Mouse (Mus musculus) liver, adult 2 months (tissue): ENCODE results near the gene Trim2. TPM values are rescaled to one million over a fixed set of nuclear protein-coding genes. Genes with fewer than 3 reads are reported as not detected.

Source experiments
- DNase-seq: peaks from one replicate; pipeline ENCODE4 v3.0.0-alpha.2; 2011; ENCODE audit warnings: low read depth, low spot score; ENCODE audit errors: extremely low read depth
- H3K27ac ChIP-seq: fragments of 200-500 bp; replicated peaks from 2 replicates; pipeline ENCODE4 v1.5.1; 2012; ENCODE audit warnings: low read depth, mild to moderate bottlenecking, control low read depth, inconsistent platforms, low read length; ENCODE audit not compliant: insufficient read depth
- H3K27me3 ChIP-seq: fragments of 200-500 bp; 2 replicates; pipeline ENCODE4 v1.6.1; 2012; ENCODE audit warnings: mild to moderate bottlenecking, moderate library complexity, low read length, inconsistent platforms; ENCODE audit not compliant: control insufficient read depth, insufficient read depth
- H3K36me3 ChIP-seq: fragments of 200-500 bp; 2 replicates; pipeline ENCODE4 v1.6.1; 2012; ENCODE audit warnings: low read length, inconsistent platforms; ENCODE audit not compliant: control insufficient read depth, insufficient read depth
- H3K4me1 ChIP-seq: fragments of 200-500 bp; 2 replicates; pipeline ENCODE4 v1.6.1; 2011; ENCODE audit warnings: low read length; ENCODE audit not compliant: control insufficient read depth, insufficient read depth
- H3K4me3 ChIP-seq: fragments of 200-500 bp; 2 replicates; pipeline ENCODE4 v1.5.1; 2011; ENCODE audit warnings: low read depth, mild to moderate bottlenecking, control low read depth, low read length, moderate library complexity; ENCODE audit not compliant: insufficient read depth
- H3K79me2 ChIP-seq: fragments of 200-500 bp; 2 replicates; pipeline ENCODE4 v1.6.1; 2012; ENCODE audit warnings: inconsistent platforms, mild to moderate bottlenecking, low read length, moderate library complexity; ENCODE audit not compliant: control insufficient read depth, insufficient read depth
- H3K9ac ChIP-seq: fragments of 200-500 bp; 2 replicates; pipeline ENCODE4 v1.6.1; 2012; ENCODE audit warnings: low read depth, mild to moderate bottlenecking, control low read depth, inconsistent platforms, low read length
- CTCF ChIP-seq: fragments of 200-500 bp; IDR thresholded peaks from 2 replicates; pipeline ENCODE4 v1.5.1; 2011; ENCODE audit warnings: low read depth, low read length, control low read depth
- POLR2A ChIP-seq: fragments of 200-500 bp; IDR thresholded peaks from 2 replicates; pipeline ENCODE4 v1.6.1; 2011; ENCODE audit warnings: low read length, control low read depth; ENCODE audit not compliant: insufficient read depth; ENCODE audit errors: extremely low read depth
- WGBS: fragments of 180-500 bp; shearing (Covaris S2); methylation state at CpG from one replicate; pipeline ENCODE4 v1.1.7; 2018; 5-methylcytosine and 5-hydroxymethylcytosine counted together
- polyA plus RNA-seq: library from polyadenylated mRNA; depleted of rRNA; stranded (reverse); fragments of >200 nt; gene quantifications from 2 replicates; pipeline ENCODE4 v1.2.3, GENCODE M21; 2012
- total RNA-seq: library from RNA; depleted of rRNA; stranded (reverse); fragments of >200 nt; gene quantifications from 2 replicates; pipeline ENCODE4 v1.2.3, GENCODE M21; 2014

The Trim2 gene
- total and polyA plus RNA-seq, 2 experiments = 10.0 to 27.4 TPM

DNA sequence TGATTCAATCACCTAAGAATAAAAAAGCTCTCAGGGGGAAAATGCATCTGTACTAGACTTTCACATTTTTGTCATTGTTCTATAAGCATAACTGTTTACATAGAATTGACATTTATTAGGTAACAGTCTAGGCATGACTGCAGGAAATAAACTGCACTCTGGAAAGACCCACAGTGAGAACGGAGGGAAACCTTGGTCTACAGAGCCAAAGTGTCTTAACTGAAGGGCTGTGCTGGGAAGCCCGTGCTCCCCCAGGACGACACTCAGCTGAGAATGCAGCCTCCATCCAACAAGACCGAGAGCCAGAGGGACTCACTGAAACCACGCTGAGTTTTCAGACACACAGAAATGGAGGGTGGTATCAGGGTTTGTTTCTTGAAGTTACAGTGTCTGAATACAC lies 175.9 kb downstream of the Trim2 start:
- Histone ChIP-seq H3K4me1 (peaks cover 2% of the 10 kb centered on the region; the same call in 1 of the 2 replicates), H3K27me3 (no peaks in the 10 kb centered on the region), H3K4me3 (no peak overlapping the region), H3K27ac (no peak overlapping the region), H3K79me2 (no peaks in the 10 kb centered on the region), H3K9ac (no peak overlapping the region), H3K36me3 (no peaks in the 10 kb centered on the region; the same call in 1 of the 2 replicates)
- WGBS = 90% methylated on average over 5 of the region's 5 CpGs
- TF ChIP-seq POLR2A (no peak), CTCF (no peak)
- DNase-seq = no peak

DNA sequence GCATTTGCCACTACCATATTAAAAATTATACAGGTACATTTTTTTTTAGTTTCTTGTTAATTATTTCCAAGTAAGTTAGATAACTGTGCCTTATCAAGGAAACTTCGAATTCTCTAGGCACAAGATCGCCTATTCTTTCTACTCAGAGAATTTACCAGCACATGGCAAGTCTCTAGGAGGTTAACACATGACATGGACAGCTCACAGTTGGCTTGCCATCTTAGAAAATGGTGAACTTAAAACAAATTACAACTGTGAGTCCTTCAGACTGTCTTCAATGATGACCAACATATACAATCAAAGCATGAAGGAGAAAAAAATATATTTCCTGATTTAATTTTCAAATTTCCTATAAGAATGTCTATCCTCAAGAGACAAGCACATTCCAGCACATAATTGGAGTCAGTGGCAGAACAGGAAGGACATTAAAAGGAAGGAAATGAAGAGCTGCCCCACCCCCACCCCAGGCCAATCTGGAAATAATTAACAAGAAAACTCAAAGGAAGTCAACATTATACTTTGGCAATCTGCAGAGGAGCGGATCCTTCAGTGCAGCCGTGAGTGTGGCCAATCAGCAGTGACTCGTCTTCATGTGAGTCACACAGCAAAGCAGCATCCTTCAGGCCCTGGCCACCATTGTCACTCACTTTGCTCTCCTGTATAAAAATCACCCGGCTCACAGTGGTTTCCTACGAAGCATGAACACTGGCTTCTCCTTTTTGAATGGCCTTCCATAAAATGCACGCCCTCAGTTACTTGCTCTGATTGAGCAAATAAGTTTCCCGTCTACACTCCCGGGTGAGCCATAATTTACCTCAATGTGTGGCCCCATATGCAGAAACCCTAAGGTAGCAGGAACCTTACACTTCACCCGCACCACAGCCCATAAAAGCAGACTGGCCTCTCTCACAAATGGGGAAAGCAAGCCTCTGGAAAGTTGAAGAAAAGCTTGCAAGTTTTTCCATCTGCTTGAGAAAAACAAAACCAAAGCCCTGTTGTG lies 177.5 kb downstream of the Trim2 start:
- no peak overlapping the region for H3K9ac ChIP-seq
- no peaks in the 10 kb centered on the region for H3K79me2 ChIP-seq
- no peaks in the 10 kb centered on the region for H3K27me3 ChIP-seq
- no peak overlapping the region for H3K27ac ChIP-seq
- no peak for TF ChIP-seq CTCF
- TF ChIP-seq POLR2A = no peak
- WGBS = 46% methylated on average over 11 of the region's 11 CpGs
- DNase-seq = peak; percentile 19
- peaks cover 2% of the 10 kb centered on the region; the same call in 1 of the 2 replicates for H3K4me1 ChIP-seq
- H3K4me3 ChIP-seq = no peak overlapping the region
- no peaks in the 10 kb centered on the region; the same call in 1 of the 2 replicates for H3K36me3 ChIP-seq

DNA sequence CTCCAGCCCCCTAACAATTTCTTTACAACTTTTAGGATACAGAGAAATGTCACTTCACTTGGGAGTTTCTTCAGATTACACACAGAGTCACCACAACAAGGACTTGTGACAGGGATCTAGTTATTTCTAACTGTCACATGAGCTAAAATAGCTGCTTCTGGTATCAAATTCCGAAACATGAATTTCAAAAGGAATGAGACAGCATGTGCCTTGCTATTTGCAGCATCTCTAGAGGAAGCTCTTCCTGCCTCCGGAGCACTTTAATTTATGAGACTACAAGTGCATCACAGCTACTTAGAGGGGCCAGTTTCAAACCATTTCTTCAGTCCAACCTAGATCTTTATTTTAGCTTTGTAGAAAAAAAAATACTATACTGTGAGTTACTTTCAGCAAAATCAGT lies 179.2 kb downstream of the Trim2 start:
- TF ChIP-seq POLR2A = no peak
- TF ChIP-seq CTCF = no peak
- Histone ChIP-seq H3K9ac (no peak overlapping the region), H3K36me3 (no peaks in the 10 kb centered on the region), H3K79me2 (no peaks in the 10 kb centered on the region), H3K4me1 (peaks cover 2% of the 10 kb centered on the region; the same call in 1 of the 2 replicates), H3K27me3 (no peaks in the 10 kb centered on the region), H3K27ac (no peak overlapping the region), H3K4me3 (no peak overlapping the region)
- no peak for DNase-seq
- 85% methylated on average over 2 of the region's 2 CpGs for WGBS

DNA sequence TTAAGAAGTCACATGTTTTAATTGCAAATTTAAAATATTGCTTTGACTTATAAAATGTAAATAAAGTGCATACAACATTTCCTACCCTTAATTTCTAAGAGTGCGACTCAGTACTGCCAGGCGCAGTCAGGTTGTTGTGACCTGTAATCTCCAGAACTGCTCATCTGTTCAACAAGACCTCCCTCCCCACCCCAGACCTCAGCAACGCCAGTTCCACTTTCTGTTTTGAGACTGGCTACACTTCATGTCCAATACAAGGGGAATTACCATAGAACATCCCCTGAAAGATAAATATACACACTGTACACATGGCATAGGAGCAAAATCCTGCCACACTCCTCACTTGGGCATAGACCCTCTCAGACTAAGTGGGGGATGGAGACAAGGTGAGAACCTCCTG lies 180.0 kb downstream of the Trim2 start:
- Histone ChIP-seq H3K36me3 (no peaks in the 10 kb centered on the region), H3K27me3 (no peaks in the 10 kb centered on the region), H3K79me2 (no peaks in the 10 kb centered on the region), H3K27ac (no peak overlapping the region), H3K4me3 (no peak overlapping the region), H3K9ac (no peak overlapping the region), H3K4me1 (peaks cover 2% of the 10 kb centered on the region; the same call in 1 of the 2 replicates)
- WGBS = 86% methylated on average over 3 of the region's 3 CpGs
- no peak for TF ChIP-seq POLR2A
- no peak for TF ChIP-seq CTCF
- no peak for DNase-seq

DNA sequence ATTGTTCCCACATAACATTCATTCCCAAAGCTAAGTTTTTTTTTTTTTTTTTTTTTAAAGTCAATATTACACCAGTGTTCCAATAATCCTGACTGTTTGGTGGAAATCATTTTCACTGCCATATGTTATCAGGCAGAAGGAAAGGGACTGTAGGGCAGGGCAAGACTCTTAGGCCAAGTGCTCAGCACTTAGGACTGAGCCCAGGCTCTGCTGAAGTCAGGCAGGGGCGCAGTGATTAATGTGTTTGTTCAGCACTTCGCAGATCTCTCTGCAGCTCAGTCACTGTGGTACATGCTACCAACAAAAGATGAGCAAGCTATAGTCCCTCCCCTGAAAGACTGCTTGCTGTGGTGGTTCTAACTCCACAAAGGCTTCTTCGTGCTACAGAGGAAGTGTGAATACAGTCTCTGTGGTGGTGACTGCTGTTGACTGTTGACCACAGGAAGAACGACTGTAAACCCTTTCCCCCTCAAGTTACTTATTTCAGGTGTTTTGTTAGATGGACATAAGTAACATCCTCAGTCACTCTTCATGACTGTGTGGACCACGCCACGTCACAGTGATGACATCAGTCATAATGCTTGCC lies 180.9 kb downstream of the Trim2 start:
- no peaks in the 10 kb centered on the region for H3K27me3 ChIP-seq
- peaks cover 2% of the 10 kb centered on the region; the same call in 1 of the 2 replicates for H3K4me1 ChIP-seq
- TF ChIP-seq CTCF (no peak), POLR2A (no peak)
- no peaks in the 10 kb centered on the region for H3K36me3 ChIP-seq
- H3K27ac ChIP-seq = no peak overlapping the region
- no peak overlapping the region for H3K4me3 ChIP-seq
- 79% methylated on average over 6 of the region's 6 CpGs for WGBS
- no peak for DNase-seq
- no peak overlapping the region for H3K9ac ChIP-seq
- no peaks in the 10 kb centered on the region for H3K79me2 ChIP-seq

DNA sequence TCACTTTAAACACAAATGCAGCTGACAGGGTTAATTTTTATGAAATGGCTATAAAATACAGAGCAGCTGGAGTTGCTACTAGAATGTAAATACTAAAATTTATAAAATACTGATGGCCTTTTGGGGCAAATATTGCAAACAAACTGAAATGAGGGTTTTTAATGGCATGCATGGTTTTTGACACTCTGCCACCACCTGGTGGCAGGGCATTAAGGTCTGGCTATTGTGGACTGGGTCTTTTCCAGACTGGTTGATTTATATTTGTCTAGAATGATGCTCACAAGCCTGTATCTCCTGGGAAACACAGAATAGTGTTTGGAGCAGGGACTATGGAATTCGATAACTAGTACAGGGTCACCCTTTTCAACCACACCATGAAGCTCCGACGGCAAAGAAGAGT lies 183.2 kb downstream of the Trim2 start:
- TF ChIP-seq CTCF (peak; percentile 63; the same call in 1 of the 2 replicates), POLR2A (no peak)
- Histone ChIP-seq H3K27me3 (no peaks in the 10 kb centered on the region), H3K4me1 (no peaks in the 10 kb centered on the region), H3K27ac (no peak overlapping the region), H3K4me3 (no peak overlapping the region), H3K36me3 (no peaks in the 10 kb centered on the region), H3K79me2 (no peaks in the 10 kb centered on the region), H3K9ac (no peak overlapping the region)
- WGBS = 77% methylated on average over 3 of the region's 3 CpGs
- DNase-seq = peak; percentile 36
